Mouse (Mus musculus): ENCODE data around the gene Slc26a5.

Slc26a5 gene

DNA sequence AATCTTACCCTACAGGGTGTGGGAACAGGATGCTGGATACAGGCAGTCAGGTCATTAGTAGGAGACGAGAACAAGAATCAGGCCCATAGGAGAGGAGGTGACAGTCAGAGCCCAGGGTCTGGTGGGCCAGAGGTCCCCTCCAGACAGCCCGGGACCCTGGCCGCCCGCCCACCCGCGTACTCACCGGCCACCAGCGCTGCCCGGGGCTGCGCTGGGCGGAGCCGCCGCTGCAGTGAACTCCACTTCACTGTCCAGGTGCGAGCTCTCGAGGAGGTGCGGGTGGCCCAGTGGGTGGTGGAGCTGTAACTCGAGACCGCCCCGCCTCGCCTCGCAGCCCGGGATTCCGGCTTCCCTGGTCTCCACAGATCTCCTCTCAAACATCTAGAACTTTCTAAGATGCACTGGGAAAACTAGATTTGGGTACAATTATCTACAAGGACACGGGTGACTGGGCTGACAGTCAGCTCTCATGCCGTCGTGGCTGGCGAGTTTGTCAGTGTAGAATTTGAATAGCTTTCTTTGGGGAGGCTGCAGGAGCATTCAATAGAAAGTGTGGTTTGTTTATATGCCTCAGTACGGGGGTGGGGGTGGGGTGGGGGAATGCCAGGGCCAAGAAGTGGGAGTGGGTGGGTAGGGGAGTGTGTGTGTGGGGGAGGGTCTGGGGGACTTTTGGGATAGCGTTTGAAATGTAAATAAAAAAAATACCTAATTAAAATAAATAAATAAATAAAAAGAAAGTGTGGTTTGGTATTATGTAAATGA lies at the start of gene Slc26a5:
TSS of gene Slc26a5 (minus strand) at position 259 of the 762 bp plus-strand sequence.
- 2% methylated on average over 29 of the region's 29 CpGs for WGBS

DNA sequence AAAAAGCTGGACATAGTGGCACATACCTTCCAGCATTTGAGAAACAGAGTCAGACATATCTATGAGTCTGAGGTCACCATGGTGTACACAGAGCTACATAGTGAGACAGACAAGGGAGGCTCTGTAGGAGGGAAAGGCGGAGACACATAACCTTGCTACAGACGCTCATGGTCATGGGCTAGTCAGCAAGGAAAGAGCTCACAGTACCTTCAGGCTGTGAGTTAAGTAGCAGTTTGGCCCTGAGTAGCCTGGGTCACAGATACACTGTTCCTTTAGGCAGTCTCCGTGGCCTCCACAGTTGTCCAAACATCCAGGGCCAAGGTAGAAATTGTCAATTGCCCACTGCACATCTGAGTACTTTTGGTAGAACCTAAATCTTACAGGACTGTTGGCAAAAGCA lies 49.4 kb upstream of the Slc26a5 start:
- WGBS = 87% methylated on average over 3 of the region's 3 CpGs

DNA sequence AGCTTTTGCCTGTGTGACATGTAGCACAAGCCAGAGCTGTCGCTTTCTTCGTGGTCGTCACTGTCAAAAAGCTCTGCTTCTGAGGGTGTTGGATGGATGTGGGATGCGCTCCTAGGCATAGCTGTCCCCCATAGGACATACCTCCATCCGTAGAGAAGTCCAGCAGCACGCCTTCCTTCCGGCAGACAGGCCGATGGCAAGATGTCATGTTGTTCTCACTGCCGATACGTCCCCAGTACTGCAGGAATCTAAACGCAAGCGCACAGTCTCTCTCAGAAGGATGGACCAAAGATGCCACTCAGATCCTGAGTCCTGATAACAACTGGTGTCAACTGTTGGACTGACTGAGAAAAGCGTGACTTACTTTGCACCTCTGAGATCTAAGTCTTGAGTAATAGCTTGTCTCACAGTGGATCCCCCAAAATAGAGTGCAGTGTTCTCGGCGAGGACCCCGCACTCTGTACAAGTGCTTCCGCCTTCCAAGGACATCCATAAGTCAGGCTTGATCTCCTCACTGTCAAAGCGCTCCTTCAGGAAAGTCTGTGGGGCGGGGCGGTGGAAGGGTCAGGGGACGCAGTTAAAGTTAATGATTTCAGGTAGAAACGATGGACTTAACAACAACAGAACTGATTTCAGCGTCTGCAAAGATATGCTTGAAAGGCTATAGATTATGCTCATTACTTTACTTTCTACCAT lies 47.6 kb upstream of the Slc26a5 start:
- 85% methylated on average over 23 of the region's 23 CpGs for WGBS

DNA sequence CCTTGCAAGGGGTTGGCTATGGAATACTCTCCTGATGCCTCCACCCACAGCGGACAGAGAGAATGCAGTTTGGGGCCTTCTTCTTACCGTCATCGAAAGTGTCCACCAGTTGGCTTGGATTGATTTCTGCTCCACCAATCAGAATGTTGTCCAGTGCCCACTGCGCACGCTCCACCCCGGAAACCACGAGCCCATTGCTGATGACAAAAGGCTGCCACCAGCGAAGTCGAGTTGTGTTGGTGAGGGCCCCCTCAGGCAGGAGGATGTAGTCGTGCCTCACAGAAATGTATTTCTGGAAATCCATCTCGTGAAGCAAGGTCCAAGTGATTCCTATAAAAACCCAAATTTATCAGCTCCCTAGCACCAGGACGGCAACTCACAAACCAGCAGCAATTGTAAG lies 45.3 kb upstream of the Slc26a5 start:
- WGBS = 87% methylated on average over 12 of the region's 12 CpGs

DNA sequence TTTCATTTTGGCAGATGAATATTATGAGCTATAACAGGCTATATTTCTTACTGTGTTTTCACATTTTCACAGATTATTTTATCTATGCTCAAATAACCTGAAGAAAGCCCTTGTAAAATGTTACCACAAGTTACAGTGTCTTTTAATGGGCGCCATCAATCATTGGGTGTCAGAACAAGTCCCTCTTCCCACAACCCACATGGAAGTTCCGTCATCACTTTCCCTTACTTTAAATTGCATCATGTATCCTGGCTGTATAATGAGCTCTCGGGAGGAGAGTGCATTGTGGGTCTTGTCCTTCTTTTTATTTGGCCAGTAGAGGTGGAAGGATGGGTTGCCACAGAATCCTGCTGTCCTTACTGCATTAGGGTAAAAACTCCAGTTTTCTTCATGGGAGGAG lies 44.3 kb upstream of the Slc26a5 start:
- 89% methylated on average over 3 of the region's 3 CpGs for WGBS

DNA sequence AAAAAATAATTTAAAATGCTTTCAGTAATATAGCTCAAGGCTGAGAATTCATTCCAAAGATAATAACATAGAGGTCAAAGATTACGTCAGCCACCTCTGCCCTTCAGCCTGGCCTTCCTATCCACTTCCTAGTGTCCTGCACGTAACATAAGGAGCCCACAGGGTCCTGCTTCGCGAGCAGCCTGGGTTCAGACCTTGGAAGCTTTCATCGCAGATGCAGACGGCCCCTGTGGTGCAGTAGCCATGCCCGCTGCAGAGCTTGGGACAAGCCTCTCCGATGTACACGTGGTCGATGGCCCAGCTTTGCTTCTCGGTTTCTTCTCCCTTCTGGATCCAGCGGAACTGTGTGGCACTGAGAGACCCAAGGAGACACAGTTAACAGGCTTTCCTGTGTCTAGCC lies 36.0 kb upstream of the Slc26a5 start:
- WGBS = 68% methylated on average over 12 of the region's 12 CpGs

DNA sequence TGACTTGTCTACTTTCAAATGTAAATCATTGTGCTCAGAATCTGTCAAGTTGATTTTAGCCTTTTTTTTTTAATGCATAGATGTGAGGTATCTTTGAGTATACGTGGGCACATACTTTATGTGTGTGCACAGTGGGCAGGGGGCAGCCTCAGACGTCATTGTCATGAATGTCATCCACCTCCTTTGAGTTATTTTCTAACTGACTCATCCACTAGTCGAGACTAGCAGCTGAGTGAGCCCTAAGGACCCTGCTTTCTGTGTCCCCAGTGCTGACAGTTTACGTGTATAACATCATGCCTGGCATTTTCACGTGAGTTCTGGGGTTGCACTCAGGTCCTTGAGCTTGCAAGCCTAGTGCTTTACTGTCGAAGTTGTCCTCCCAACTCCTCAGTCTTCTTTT lies 35.5 kb upstream of the Slc26a5 start:
- 59% methylated on average over 6 of the region's 6 CpGs for WGBS

DNA sequence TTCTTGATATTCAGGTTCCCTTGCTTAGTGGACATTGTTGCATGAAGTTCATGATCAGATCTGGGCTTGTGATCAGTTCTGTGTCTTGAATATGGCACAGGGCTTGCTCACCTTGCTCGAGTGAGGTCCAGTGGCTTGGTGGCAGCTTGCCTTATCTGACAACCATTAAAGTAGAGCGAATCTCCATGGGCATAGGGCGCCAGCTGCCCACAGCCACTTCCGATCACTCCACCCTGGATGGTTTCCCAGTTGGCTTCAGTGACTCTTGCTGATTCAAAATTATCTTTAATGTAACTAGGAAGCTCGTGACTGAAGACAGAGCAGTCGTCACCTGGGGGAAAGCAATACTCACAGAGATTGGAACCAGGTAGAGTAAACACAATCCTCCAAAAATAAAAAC lies 33.5 kb upstream of the Slc26a5 start:
- WGBS = 82% methylated on average over 6 of the region's 6 CpGs

DNA sequence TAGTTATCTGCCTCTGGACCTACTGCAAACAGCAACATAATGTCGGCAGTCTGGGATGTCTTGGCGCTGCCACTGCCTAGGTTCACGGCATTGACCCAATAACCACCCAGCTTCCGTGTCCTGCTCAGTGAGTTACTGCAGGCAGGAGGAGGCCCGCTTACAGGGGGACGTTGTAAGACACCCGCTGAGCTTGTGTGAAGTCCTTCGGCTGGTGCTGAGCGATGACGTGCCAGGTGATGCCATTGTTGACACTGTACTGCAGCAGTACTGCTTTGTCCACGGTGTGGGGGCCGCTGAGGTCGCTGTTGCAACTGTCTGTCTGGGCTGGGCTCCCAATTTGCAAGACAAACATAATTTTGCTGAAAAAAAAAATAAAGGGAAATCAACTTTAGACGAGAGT lies 31.2 kb upstream of the Slc26a5 start:
- WGBS = 73% methylated on average over 14 of the region's 14 CpGs

DNA sequence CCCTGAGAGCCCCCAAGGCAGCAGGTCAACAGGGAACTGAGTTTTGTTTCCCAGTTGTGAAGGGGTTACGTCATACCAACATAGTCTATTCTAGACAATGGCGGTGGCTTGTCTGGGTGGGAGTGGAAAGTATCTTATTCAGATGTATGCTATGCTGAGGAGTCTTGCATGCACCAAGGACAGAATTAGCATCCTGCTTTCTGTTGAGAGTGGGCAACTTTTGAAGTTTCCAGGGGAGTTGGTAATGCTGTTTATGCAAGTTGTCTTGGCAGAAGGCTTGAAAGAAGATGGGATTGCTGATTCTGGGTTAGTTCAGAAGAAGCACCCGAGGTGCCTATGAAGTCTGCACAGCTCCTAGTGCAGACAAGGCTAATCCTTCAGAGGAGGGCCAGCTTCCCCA lies 28.8 kb upstream of the Slc26a5 start:
- WGBS = 54% methylated on average over 3 of the region's 3 CpGs

DNA sequence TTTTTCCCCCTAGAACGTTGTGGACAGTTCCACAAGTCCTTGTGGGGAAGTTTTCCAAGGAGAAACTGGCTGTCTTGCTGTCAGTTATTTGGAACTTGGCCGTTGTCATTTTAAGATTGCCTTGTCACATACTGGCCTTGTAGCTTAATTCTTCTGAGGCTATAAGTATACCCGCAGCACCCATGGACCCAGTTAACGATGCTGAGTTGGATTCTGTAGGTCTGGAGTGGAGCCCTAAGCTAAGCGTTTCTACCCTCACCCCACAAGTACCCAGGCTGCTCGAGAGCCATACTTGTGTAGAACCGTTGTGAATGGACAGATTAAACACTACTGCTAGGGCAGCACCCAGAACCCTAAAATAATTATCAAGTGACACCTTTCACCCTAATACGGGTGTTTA lies 1.3 kb upstream of the Slc26a5 start:
- WGBS = 58% methylated on average over 8 of the region's 8 CpGs

DNA sequence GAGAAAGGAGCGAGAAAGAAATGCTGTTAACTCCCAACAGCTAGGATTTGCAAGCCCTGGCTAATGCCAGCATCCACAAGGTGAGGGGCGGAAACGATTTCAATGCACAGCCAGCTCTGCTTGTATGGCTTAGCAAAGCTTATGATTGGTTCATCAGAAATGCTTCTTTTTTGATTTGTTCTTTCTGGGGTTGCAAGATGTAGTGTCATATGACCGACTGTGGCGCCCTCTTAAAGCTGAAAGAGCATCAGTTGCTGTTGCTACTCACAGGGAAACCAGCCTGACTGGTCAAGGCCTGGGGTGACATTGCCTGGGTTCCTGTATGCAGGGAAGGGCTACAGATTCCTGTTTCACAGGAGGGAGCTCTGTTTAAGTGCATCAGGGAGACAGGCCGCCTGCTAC lies 908 bp upstream of the Slc26a5 start:
- WGBS = 13% methylated on average over 6 of the region's 6 CpGs

DNA sequence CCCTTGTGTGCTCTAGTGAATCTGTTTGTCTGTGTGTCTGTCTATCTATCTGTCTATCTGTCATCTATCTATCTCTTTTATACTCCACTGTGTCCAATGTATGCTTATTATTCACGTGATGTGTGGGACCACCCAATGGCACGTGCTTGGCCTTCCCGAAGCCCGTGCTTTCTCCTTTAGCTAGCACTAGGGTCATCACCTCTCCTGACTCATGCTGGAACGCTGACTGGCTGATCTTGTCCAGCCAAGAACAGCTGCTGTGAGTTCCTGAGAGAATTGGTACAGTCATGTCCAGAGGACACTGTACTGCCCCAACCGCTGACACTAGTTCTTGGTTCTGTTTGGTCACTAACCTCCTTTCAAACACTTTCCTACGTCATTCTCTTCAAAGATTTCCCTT lies 6.8 kb downstream of the Slc26a5 start:
- WGBS = 89% methylated on average over 7 of the region's 7 CpGs

DNA sequence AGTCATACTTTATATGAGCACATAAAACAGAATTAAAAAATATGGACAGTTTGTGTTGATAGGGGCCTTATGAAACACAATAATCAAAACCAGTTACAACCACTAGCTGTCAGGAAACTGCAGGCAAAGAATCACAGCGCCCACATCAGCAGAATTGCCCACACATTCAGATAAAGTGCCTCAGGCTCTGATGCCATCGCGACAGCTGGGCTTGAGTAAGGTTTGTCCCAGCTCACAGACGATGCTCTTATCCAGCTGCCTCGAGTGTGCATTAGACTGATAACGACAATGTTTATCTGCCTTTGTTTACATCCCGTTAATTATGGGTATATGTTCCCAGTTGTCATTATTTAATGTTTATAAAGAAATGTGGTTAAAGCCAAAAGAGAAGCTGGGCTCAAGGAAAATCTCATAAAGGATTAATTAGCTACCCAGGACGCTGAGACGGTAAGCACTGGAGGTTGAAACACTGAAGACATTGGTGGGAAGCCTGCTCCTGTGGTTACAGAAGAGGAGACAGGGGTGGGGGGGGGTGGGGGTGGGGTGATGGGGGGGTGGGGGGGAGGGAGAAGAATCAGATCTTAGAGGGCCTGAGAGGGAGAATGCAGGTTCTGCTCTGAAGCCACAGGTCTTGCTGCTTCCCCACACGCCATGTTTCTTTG lies 13.6 kb downstream of the Slc26a5 start:
- WGBS = 34% methylated on average over 10 of the region's 10 CpGs

DNA sequence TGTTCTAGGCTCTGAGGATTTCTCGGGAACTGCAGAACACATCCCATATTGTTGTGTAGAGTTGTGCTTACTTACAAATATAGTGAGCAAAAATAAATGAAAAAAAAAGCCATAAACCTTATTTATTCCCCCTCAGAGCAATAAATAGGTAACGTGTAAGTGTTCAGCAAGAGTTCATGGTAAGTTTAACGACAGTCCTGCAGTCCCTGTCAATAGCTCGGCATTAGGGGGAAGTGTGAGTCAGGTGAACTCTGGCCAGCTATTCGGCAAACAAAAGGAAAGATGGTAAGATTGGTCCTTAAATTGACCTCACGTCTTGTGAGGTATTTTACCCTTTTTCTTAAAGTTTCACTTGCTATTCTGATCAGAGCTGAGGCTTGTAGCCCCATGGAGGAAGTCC lies 18.0 kb downstream of the Slc26a5 start:
- 85% methylated on average over 6 of the region's 6 CpGs for WGBS

DNA sequence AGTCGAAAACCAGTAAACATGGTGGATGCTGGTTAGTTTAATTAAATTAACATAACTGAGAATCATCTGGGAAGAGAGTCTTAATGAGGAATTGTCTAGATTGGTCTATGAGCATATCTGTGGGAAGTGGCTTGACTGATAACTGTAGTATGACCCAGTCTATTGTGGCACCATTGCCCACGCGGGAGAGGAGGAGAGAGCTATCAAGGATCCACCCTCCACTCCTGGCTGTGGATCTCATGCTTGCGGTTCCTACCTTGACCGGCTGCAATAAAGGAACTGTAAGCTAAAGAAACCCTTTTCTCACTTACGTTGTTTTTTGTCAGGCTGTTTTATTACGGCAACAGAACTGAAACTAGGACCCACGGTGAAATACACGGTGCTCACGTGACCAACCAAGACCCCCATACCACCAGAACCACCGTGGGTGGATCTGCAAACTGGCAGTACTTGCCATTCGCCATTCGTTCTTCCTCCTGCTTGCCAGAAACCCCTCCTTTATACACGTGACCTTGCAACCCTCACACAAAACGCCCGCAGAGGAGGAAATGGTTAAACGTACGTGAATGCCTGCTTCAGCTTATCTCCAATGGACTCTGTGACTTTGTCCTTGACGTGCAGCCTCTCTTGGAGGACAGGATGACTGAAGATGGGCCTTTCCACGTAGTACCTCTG lies 18.7 kb downstream of the Slc26a5 start:
- 86% methylated on average over 20 of the region's 20 CpGs for WGBS

DNA sequence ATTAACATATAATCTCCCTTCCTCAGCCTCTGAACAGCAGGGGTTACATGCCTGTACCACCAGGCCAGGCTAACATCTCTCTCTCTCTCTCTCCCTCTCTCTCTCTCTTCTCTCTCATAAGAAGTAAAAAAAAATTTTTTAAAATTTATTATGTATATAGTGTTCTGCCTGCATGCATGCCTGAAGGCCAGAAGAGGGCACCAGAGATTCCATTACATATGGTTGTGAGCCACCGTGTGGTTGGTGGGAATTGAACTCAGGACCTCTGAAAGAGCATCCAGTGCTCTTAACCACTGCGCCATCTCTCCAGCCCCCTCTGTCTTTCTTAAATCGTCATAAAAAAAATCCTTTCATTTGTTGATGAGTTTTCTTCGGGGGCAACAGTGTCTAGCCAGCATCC lies 20.7 kb downstream of the Slc26a5 start:
- 70% methylated on average over 4 of the region's 4 CpGs for WGBS

DNA sequence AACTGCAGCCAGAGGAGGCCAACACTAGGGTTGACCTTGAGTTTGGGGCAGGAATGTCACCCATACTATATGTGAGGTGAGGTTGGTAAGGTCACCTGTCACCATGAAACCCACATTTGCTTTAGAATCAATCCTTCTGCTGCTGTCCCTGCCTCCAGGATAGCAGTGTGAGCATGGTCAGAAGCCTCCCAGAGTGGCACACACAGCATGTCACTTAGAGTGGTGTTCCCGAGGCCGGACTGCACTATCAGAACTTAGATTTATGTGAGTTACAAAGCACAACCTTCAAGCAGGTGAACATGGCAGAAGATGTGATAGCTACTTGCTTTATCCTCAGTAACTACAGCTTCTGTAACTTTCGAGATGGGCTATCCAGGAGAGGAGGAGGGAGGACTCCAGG lies 33.6 kb downstream of the Slc26a5 start:
- WGBS = 79% methylated on average over 3 of the region's 3 CpGs

DNA sequence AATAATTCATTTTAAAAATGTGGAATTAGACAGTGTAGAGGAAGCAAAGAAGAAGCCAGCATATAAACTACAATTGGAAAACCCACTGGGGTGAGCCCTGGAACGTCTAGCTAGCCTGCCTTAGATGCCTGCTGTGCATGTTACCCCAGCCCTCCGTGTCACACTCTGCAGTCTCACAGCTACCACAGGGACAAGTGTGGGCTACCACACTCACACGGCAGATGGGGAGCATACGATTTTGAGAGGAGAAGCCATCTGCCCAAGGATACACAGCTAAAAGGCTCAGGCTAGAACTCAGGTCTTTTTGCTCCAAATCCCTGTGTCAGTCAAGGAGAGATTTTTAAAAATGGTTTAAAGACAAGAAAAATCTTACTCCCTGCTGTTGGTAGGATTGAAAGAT lies 36.5 kb downstream of the Slc26a5 start:
- 43% methylated on average over 4 of the region's 4 CpGs for WGBS

DNA sequence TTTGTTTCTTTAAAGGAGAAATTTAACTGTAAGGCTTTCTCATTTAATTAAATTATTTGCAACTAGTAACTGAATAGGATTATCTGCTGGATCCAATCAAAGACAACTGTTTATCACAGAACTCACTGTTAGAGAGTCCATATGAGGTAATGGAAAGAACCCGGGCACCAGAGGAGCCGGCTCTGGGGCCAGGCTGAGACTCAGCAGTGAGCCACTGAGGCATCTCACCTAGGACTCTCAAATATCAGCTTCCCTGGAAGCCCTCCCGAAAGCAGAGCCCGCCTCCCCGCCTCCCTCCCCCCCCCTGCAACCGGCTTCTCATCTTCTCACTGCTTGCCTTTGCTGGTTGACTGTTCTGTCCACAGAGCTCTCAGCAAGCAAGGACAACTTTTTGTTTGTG lies 37.8 kb downstream of the Slc26a5 start:
- WGBS = 30% methylated on average over 6 of the region's 6 CpGs

DNA sequence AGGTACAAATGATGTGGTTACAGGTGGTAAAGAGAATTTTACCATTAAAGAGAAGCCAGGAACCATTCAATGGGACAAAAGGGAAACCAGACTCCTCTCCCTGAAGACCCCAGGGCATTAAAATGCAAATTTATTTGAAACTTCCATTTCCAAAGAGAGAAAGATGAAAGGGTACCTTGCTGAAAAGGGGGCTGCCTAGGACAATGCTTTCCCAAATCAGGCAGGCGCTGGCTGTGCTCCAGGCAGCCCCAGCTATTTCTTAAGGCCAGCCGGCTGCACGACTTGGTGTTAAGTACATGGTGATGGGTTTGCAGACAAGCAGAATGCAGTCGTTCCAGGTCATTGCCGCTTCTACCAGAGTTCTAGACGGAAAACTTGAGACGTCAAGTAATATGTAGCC lies 39.0 kb downstream of the Slc26a5 start:
- 65% methylated on average over 7 of the region's 7 CpGs for WGBS

DNA sequence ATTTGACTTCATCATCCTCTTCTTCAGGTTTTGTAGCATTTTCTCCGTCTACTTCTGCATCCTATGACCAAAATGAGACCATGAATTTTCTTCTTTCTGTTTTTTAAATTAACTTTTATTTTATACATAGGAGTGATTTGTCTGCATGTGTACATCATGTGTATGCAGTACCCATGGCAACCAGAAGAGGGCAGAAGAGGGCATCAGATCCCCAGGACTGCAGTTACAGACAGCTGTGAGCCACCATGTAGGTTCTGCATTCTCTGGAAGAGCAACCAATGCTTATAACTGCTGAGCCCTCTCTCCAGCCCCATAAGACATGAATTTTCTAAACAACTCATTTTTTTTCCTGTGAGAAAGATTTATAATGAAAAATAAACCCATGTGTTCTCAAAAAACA lies 51.4 kb downstream of the Slc26a5 start:
- WGBS = 72% methylated on average over 1 of the region's 1 CpGs

Measured in cerebral cortex, adult 2 months (tissue).